Mouse (Mus musculus): ENCODE measurements around the gene Syngap1.

DNA sequence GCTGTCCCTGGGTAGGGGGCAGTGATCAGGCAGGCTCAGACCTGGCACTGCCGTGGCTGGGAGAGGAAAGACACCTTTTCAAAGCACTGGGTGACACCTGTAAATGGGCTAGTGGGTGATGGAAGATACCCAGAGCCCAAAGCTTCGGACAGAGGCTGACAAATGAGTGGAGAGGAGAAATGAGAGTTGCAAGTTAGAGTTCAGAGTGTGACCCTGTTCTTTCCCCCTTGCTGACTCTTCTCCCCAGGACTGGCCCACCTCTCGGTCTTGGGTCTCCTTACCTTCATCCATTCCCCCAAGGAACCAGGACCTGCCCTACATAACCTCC, 1.1 kb upstream of the Syngap1 start:
- TF ChIP-seq TAL1 (IDR thresholded peaks at IDR 0.05; ENCODE audit: low read length) (no peak), EP300 (IDR thresholded peaks at IDR 0.05; ENCODE audit: low read depth in 1 of 2, low read length in 2 of 2) (no peak), UBTF (IDR thresholded peaks at IDR 0.05; ENCODE audit: borderline replicate concordance, insufficient read depth, low read depth, low read length) (no peak)

All from MEL (cell line).